Mouse (Mus musculus): ENCODE results near the gene Cox20.

Cox20 gene

GRCm38 (mm10) chr1:178351643-178352042 is 32.7 kb downstream of the Cox20 start:
- DNase-seq (ENCODE audit: extremely low read depth, low read depth) = no peak

DNA sequence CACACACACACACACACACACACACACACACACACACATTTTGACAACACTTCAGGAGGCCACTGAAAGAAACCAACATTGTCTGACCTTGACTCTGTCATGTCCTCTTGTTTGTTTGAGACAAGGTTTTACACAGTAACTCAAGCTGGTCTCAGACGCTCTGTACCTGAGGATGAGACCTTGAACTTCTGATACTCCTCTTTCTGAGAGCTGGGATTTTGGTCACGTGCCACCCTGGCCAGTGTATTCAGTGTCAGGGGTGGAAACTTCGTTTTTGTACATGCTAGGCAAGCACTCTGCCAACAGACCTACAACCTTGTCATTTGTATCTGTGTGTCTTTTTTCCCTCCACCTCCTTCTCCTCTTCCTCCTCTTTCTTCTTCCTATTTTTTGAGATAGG is 35.6 kb downstream of the Cox20 start:
- DNase-seq (ENCODE audit: extremely low read depth, low read depth) = no peak

DNA sequence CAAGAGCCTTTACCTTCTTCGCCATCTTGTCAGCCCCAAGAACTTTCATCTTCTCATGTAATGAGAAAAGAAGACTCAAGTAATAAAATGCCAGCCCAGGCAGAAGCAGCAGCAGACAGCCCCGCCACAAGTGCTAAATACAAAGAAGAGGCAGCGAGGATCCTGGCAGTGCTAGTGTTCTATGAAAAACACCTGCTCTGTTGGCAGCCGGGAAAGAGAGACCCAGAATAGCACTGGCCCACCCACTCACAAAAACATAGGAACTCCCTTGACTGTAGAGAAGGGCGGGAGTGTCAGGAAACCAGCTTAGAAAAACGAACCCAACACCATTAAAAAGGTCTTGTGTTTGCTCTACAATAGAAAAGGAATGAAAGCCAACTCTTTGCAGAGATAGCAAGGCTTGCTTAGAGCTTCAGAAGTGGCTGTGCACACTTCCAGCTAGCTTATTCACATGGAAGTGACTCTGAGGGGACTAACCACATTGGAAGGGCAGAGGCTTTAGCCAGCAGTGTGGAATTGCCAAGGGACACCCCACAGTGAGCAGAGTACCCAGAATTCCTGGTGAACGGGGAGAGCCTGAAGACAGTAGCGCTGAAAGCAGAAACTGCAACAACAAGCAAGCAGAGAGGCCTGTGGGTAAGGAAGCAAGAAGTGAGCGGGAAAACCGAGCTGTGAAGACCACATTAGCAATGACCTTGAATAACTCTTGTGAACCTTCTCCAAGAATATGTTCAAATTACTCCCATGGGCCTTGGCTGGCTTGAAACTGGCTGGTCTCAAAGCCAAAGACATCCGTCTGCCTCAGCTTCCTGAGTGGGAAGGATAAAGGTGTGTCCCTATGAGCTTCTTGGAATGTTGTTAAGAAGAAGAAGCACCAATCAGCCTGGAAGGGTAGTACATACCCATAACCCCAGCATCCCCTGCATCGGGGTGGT is 39.1 kb downstream of the Cox20 start:
- no peak for DNase-seq (ENCODE audit: extremely low read depth, low read depth)

DNA sequence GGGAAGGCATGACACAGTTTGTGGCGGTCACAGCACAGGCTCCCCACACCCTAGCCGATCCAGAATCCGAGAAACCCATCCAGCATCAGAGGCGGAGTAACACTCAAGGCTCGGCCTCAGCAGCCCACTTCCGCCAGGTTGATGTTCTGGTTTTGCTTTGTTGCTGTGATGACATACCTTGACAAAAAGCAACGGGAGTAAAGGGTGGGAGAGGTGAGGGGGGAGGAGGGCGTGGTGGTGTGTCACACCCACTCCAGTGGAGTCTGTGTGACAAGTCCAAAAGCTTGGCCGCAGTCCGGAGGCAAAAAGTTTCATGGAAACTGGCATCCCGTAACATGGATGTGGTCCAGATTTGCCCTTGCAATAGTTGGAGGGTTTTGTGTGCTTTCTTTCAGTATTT is 41.3 kb downstream of the Cox20 start:
- no peak for DNase-seq (ENCODE audit: extremely low read depth, low read depth)

DNA sequence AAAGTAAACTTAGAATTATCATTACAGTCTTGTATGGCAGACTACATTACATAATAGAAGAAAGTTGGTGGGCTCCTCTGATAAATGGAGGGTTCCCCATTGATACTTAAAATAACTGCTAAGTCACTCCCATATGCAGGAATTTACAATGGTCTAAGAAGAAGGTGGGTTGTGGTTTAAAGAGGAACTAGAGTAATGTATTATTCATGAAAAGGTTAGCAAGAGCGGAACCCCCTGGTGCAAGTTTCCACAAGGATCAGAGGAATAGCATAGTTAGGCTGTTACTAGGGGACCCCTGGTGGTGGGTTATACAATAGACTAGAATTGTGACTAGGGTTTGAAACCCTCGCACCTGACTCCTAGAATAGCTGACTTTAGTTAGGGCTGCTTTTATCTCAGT is 41.8 kb downstream of the Cox20 start:
- DNase-seq (ENCODE audit: extremely low read depth, low read depth) = no peak

GRCm38 (mm10) chr1:178365171-178365570 is 46.2 kb downstream of the Cox20 start:
- DNase-seq (ENCODE audit: extremely low read depth, low read depth) = no peak

DNA sequence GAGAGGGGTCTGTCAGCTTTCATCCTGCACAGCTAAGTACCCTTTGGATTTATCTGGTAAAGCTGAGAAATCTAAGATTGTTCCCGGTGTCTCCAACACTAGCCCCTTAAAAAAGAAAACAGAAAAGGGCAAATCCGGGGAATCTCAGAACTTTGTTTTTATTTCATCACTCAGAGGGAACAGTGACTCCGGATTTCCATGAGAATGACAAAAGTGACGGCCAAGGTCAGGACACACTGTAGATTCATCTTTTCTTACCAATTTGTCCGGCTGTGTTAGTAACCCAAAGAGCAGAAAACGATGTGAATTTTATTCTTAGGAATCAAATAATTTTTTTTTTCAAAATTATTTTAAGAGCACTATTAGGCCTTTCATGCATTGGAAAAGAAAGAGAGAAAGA is 49.2 kb downstream of the Cox20 start:
- no peak for DNase-seq (ENCODE audit: extremely low read depth, low read depth)

GRCm38 (mm10) chr1:178368548-178369271 is 49.8 kb downstream of the Cox20 start:
- peak; percentile 78 for DNase-seq (ENCODE audit: extremely low read depth, low read depth)

- peak; percentile 65 for DNase-seq (ENCODE audit: extremely low read depth, low read depth)
Observed at GRCm38 (mm10) chr1:178369272-178369651, 50.3 kb downstream of the Cox20 start.

Measured in MEL-GATA-1-ER (cell line).